Mouse (Mus musculus): Measurements from ENCODE around the gene Mark3.
A peak's percentile ranks its signal among the peaks of the same experiment; 100 is the strongest.
"Not testable (repeated sequence)": the region's sequence is repeated elsewhere in the genome, so short reads cannot be mapped to it uniquely, and the experiment has no call there.

The Mark3 gene

DNA sequence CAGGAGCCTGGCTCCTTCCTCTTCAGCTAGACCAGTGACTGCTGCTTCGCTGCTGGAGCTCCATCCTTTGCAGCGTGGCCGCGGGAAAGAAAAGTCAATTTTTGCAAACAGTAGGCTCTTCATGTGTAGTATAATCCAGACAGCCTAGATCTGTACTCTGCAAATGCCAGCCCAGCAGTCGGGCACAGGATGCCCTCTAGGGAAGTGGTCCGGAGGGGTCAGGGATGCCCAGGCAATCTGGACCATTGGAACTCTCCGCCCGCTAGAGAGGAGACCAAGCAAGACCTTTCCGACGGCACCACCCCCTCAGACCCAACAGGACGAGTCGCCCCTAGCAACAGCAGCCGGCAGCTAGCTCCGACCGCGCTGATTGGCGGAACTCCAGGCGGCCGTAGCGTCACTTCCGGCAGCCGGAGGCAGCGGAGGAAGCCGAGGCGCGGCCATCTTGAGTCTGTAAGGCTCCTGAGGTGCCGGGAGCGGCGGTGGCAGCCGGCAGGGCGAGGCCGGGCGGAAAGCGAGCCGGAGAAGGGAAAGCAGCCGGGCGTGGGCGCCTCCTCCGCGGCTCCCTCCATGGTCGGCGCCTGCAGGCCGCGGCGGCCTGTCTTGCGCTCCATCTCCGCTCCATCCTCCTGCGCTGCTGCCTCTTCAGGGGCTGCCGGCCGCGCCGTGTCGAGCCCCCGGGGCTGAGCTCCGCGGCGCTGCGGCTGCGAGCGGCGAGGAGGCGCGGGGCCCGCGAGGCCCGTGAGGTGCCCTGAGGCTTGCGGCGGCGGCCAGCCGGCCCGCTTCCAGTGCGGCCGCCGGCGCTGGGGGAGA is at the start of gene Mark3:
Mark3 (plus strand) TSS at position 450 of the 813 bp plus-strand sequence.
- peak; percentile 93 for DNase-seq (ENCODE audit: low spot score)

DNA sequence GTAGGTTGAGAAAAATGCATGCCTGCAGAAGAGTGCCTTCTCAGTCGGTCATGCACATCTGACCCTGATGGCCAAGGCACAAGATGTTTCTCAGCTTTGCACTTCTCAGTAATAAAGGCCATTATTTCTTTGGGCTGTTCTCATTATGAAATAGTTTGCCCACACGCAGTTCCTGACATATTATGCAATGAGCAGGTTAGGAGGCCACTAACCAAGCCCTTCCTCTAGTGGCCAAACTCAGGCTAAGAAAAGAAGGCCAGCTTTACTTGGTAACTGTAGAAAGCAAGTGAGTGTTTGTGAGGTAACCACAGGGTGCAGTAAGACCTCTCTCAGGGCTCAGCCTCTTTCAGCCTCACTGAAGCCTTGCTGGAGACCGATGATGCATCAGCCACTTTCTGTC is 49.4 kb upstream of the Mark3 start:
- no peak for DNase-seq (ENCODE audit: low spot score)

DNA sequence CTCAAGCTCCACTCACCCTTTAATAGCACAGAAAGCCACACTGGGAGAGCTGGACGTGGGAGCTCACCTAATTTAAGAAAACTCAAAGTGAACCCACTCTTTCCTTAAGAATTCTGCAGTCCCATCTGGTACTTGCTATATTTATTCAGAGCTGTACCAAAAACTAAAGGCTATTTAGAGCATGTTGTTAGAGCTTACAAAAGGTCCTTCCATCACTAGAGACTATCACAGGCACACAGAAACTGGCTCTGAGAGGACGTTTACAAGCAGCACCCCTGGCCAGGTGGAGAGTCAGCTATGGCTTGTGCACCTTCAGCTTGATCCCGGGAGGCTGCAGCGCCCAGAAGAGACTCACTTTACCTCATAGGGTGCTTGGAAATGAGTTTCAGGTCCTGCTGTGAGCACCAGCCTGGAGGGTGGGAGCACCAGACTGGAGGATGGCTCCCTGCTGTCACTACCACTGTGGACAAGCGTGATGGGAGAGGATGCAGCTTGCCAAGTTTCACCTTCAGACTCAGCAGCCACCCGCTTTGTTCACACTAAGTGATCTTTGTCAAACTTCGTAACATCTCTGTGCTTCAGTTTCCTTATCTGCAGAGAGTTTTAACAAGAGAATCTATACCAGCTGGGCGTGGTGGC is 46.6 kb upstream of the Mark3 start:
- DNase-seq (ENCODE audit: low spot score), result no peak

DNA sequence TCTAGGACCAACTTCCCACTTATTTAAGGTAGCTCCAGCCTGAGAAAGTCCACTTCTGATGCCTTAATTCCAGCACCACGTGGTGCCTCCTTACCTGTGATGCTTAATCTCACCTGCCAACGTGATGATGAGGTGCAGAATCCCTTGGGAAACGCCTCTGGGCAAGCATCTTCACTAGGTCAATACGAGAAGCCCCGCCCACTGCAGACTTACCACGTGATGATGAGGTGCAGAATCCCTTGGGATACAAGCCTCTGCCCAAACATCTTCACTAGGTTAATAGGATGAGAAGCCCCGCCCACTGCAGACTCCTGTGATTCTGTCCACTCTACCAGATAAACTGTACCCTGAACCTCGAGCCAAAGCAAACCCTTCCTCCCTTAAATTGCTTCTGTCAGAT is 45.1 kb upstream of the Mark3 start:
- no peak for DNase-seq (ENCODE audit: low spot score)

DNA sequence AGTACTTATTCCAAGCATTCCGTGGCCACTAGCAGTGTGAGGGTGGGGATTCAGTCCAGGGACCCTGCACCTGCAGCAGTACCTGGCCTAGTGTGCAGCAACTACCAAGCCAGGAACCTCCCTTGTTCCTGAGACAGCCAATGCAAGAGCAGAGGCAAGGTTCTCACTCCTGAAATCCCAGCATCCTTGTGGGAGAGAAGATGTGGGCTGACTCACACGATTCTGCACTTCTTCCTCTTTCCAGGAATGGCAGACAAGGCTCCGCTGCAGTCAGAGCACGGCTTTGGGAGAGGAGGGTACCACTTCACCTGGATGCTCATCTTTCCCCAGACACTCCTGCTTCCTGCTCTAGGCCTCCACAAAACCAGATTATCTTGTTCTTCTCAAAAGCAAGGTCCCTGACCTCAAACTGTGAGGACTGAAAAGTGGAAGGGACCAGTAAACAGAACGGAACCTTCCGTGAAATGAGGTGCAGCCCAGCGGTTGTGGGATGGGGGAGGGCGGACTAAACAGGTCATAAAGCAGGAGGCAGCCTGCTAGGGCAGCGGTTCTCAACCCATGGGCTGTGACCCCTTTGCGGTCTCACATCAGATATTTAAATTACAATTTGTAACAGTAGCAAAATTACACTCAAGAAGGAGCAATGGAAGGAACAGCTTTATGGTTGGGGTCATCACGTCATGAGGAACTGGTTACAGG is 41.1 kb upstream of the Mark3 start:
- DNase-seq (ENCODE audit: low spot score), result no peak

DNA sequence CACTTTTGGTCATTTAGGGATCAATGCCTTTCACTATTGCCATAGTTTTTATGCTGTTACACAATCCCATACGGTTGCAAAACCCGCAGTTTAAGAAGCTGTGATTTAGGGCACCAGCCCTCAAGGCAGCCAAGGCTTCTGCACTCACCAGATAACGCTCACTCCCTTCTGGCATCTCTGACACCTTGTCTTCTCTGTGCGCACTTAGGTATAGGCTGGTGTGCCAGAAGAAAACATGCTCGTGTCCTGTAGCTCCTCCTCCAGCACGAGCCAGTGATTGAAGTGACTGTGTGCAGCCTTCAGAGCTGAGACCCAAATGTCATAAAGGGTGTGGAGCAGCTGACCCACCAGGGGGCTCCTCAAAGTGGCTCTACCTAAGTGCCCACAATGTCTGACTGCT is 39.0 kb upstream of the Mark3 start:
- DNase-seq (ENCODE audit: low spot score), result no peak

DNA sequence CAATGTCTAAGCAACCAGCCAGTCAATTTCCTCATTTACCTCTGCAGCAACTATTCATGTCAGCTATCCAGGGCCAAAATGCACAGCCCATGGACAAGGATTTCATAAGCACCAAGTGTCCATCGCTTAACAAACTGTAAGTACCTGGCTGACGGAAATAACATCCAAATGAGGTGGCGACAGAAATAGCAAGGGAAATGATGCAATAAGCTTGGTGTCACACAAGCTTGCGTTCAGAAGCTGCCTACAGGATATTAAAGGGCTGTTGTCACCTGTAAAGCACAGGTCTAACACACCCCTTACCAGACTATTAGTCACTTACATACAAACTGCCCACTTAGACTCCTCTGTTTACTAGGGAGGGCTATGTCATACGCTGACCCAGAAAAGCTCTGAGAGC is 38.6 kb upstream of the Mark3 start:
- no peak for DNase-seq (ENCODE audit: low spot score)

DNA sequence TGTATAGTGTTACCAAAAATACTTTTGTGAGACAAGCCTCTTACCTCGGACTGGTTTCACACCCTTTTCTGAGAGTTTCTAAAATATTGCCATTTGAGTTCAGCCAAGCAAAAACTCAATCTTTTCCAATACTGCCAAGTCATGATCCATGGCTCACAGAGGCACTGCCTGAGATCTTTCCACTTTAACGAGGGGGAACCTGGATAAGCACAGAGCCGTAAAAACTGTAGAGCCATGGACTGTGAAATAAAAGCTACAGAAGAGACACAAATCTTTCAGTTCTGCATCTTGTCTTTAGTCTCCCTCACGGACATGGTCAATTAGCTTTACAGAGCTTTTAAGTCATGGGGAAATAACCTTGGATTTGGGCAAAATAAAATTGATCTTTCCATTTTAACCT is 37.6 kb upstream of the Mark3 start:
- DNase-seq (ENCODE audit: low spot score), result no peak

DNA sequence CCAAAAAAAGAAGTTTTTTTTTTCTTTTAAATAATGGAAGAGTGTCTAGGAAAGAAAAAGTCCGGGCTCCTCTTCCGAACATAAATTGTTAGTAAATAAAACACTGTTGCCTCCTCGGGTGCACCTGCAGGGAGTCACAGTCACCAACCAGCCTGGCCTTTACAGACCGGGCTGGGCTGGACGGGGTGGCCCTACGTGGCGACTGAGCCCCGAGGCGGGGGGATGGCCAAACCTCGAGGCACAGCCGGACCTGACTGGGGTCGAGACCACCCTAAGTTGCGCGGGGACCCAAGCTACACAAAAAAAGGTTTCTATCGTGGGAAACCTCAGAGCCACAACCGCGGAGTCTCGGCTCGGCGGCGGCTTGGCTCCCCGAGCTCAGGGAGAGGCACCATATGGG is 37.0 kb upstream of the Mark3 start:
- DNase-seq (ENCODE audit: low spot score), result no peak

DNA sequence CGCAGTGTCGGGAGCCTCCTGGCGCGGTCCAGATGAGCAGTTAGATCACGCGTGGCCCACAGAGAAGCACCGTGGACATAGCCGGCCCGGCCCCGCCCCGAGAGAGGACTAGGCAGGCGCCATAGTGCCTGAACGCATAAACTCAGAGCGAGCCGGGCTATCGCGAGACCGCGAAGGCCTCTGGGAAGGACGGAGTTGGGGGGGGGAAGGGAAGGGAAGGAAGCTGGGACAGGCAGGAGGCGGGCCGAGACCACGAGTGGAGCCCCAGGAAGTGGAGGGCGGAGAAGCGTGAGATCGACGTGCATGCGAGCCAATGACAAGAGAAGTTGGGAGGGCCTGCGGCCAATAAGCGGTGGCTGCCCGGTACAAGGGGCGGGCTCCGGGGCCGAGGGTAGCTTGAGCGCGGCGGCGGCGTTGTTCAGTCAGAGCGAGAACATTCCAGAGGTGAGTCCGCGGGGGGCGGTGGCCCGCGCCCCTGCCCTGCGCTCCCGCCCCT is 36.5 kb upstream of the Mark3 start, which contains the start of gene Eif5:
Eif5 (plus strand) TSS at position 221 of the 496 bp plus-strand sequence.
- DNase-seq (ENCODE audit: low spot score), result peak; percentile 99

DNA sequence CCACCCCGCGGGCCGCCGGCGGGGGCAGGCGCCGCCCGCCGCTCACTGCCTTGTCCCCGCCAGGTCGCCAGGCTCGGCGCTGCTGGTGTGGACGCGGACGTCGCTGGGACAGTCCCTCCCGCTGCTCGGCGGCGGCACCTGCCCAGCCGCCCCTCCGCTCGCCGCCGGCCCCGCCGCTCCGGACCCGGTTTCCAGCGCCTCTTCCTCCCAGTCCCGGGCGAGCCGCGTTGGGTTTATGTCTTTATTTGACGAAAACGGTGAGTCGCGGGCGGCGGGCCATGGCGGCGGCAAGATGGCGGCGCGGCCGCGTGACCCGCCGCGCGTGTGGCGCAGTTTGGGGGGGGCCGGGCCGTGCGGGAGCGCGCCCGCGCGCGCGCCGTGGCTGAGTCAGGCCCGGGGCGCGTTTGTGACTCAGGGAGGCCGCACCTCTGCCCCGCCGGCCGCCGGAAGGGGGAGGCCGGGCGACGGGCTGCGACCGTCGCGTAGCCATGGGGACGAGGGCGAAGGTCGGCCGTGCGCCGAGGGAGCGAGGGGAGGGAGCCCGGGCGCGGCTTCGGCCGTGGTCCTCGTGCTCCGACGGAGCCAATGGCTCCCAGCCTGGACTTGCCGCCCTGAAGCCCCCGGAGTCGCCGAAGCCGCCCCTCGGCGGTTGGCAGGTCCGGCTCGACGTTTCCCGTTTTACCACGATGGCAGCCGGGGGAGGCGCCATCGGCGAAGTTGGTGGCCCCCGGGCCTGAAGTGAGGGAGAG is 35.9 kb upstream of the Mark3 start:
- DNase-seq (ENCODE audit: low spot score), result peak; percentile 64

DNA sequence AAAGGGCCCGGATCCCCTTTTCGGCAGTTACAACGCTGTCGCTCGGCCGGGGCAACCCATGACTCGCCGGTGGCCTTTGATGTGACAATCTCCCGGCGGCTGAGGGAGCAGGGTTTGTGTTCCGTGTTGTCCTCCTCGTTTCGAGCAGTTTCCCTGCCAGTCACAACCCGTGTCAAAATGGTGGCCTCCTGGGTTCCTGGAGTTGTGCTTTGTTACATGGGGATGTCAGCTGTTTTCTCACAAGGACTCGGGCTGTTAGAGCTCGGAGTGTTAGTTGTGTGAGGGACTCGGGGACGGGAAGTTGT is 35.3 kb upstream of the Mark3 start:
- no peak for DNase-seq (ENCODE audit: low spot score)

DNA sequence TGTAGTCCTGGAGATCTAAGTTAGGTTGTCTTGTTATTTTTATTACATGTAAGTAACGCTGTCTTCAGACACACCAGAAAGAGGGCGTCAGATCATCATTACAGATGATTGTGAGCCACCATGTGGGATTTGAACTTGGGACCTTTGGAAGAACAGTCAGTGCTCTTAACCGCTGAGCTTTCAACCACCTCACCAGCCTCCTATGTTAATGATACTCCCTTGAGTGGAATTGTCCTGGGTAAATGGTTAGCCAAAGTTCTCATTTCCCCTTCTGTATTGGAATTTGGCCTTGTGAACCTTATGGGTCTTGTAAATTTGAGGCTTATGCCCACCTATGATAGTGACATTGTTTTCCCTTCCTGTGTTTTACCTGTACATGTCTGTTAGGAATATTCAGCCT is 27.3 kb upstream of the Mark3 start:
- no peak for DNase-seq (ENCODE audit: low spot score)

DNA sequence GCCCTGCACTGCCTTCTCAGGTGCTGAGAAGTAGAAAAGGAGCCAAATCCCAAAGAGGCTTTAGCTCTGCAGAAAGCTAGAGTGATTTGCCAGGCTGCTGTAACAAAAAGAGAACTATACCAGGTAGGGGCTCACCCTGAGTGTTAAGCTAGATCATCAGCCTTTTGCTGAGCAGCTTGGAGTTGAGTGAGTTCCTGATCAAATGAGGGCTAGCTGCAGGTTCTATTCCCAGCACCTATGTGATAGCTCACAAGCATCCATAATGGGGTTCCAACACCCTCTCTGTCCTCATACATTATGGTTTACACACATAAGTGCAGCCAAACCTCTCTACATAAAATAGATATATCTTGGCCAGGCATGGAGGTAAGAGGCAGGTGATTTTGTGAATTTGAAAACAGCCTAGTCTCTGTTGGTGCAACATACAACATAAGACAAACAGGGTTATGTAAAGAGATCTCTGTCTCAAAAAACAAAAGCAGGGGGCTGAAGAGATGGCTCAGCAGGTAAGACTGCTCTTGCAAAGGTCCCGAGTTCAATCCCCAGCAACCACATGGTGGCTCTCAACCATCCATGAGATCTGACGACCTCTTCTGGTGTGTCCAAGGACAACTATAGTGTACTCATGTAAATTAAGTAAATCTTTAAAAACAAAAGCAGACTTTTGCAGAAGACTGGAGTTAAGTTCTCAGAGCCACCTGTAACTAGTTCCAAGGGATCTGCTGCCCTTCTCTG is 25.6 kb upstream of the Mark3 start:
- no peak for DNase-seq (ENCODE audit: low spot score)

DNA sequence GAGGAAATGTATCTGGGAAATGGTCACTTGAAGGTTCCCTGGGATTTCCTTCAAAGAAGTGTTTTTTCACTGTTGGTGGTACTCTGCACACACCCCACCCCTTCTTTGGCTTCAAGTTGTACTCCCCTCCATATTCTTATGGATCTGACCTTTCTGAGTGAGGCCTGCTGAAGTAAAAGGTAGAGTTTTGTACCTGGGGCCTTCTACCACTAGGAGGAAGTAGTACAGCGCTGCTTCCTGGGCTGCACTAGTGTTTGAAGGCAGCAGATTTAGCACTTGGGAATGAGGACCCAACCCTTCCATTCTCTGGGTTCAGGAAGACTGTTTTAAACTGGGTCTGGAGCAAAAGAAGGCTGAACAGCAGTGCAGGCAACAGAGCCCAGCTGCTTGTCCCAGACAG is 23.6 kb upstream of the Mark3 start:
- no peak for DNase-seq (ENCODE audit: low spot score)

DNA sequence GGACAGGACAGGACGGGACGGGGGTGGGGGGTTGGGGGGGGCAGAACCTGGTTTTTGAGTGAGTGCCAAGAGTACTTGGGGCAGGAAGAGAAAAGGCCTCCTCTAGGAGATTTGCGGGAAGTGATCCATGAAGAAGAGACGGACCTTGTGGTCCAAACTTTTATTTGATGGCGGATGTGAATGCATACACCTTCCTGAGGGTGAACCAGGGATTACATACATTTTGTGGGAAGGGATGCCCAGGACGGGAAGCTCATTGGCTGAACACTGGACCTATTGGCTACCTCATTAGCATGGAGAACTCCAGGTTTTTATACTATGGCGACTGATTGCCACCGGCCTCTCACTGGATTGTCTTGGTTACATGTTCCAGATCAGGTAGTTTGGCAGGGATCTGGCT is 22.0 kb upstream of the Mark3 start:
- no peak for DNase-seq (ENCODE audit: low spot score)

DNA sequence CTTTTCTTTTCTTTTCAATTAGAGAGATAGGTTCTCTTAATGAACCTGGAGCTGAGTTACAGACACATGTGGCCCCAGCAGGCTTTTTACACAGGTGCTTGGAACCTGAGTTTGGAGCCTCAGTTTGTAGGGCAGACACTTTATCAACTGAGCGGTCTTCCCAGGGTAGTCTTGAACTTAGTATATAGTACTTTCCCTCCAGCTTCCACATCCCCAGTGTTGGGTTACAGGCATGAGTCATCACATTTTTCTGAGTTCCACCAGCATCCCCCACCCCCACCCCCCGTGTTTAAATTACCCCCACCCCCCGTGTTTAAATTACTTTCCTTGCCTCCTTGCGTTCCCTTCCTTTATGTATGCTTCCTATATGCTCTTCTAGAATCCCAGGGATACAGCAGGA is 19.0 kb upstream of the Mark3 start:
- no peak for DNase-seq (ENCODE audit: low spot score)

DNA sequence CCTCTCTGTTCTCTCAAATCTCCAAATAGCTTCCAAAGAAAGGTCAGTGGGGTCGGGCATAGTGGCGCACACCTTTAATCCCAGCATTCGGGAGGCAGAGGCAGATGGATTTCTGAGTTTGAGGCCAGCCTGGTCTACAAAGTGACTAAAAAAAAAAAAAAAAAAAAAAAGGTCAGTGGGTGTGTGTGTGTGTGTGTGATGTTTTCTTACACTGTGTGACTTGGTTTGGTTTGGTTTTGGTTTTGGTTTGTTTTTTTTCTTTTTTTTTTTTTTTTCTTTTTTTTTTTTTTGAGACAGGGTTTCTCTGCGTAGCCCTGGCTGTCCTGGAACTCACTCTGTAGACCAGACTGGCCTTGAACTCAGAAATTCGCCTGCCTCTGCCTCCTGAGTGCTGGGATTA is 18.4 kb upstream of the Mark3 start:
- not testable (repeated sequence) for DNase-seq (ENCODE audit: low spot score)

DNA sequence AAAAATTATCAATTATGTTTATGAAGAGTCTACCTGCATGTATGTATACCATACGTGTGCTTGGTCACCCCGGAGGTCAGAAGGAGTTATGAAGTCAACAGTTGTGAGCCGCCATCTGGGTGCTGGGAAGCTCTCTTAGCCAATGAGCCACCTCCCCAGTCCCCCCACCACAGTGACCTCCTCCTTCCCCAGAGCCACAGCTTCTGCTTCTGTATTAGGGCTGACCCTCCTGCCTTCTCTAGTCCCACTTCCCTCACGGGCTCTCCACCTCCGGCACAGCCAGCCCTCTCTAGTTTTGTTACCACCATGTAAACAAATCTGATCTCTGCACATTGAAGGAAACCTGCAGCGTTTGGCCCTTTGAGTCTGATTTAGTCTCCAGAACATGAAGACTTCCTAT is 16.8 kb upstream of the Mark3 start:
- DNase-seq (ENCODE audit: low spot score), result no peak

DNA sequence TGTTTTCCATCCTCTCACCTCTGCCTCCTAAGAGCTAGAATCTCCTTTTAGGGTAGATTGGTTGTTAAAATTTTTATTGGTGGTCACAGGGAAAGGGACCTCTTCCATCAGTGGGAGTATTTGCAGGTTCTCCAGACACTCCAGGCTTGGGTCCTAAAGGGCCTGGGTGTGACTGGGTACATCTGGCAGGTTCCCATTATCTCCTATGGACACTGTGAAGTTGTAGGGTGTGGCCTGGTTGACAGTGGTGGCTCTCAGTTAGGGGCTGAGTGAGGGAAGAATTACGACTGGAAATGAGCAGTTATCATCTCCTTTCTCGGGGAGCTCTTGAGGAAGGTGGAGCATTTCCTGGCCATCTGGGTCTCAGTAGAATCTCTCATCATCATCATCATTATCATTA is 15.7 kb upstream of the Mark3 start:
- DNase-seq (ENCODE audit: low spot score), result no peak

DNA sequence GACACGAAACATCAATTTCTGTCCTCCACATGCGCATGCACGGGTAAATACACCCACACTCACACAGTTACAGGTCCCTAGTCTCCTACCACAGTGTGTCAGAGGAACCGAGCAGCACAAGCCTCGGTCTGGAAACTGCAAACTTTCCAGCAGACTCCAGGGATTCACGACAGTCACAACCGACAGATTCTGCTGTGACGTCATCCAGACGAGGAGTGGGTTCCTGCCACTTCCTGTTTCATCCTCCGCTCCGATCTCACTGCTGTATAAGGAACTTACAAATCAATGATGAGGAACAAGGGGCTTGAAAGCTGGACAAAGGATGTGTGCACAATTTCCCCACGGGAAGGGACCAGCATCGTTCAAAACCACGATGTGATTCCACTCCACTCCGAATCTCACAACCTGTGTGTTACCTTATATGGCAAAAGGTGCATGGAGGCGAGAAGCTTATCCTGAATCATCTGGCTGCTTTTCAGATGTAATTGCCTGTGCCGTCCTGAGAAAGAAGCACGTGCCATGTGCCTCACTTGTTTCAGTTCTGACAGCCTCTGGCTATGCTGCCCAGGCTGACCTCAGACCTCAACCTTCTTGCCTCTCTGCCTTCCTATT is 14.6 kb upstream of the Mark3 start:
- DNase-seq (ENCODE audit: low spot score), result no peak
